Mouse (Mus musculus): ENCODE measurements at regions not wholly inside any gene's neighbourhood (a gene's known extent, or its start where the extent isn't known, plus 50 kb on each side); places are given as distances from the start of the nearest gene placed in this dataset.

DNA sequence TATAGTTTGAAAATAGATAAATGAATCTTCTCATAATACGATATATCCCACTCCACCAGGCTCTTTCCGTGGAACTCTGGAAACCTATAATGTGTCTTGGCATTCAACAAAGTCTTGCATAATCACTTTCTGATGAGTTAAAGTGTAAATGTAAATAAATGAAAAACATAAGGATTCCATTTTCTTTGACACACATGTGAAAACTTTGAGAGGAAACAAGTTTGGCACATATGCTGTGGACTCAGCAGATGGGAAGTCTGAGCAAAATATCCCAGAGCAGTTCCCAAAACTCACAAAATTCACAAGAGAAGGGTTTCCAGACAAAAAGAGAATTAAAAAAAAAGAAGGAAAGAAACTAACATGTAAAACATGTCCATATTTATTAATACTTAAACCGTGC lies 645.3 kb upstream of the Adamts5 start:
- TF ChIP-seq CTCF (IDR thresholded peaks at IDR 0.05; ENCODE audit: borderline replicate concordance, extremely low read depth, insufficient read depth, insufficient read length) = no peak
- TF ChIP-seq POLR2A (IDR thresholded peaks at IDR 0.05; ENCODE audit: borderline replicate concordance, extremely low read depth, insufficient read depth, insufficient read length, poor library complexity, severe bottlenecking) = no peak

Measured in brain, embryonic 14.5 days (tissue).